Mouse (Mus musculus) liver, embryonic 14.5 days (tissue): ENCODE measurements around the gene Rassf8.

Source experiments
- CTCF ChIP-seq: IDR thresholded peaks from 2 replicates; pipeline ENCODE4 v1.5.1; 2016; ENCODE audit warnings: antibody characterized with exemption, low read depth, control low read depth
- EP300 ChIP-seq: IDR thresholded peaks from 2 replicates; pipeline ENCODE4 v1.6.1; 2016; ENCODE audit warnings: antibody characterized with exemption, low read depth

DNA sequence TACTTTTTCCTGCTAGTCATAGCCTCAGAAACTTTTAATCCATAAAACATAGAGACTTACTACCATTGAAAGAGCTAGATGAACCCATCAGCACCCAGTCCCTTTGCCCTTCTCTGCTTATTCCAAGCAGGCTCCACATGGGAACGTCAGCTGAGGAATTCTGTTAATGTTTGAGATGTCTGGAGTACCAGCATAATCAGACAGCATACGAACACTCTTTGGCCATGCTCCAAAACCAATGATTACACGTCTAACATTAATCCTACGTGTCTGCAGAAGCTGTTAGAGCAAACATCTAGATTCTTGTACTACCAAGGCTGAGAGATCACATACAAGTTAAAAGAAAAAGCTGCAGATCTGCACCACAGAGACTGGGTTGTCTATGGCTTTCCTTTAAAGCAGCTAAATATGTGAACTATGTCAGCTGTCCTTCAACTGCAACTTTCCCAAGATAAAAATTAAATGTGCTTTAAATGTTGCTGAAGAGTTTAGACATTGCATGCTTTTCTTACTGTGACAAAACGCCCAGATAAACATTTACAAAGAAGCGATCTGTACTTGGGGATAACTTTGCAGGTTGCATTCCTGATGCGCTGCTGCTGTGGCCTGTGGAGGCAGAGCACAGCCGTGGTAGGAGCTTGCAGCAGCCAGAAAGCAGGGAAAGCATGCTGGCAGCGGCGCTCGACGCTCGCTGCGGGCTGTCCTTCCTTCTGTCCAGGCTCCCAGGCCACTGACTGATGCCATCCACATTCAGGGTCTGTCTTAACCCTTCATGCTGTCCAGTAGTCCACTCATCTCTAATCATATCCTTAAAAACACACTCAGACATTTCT is 49.9 kb downstream of the Rassf8 start:
- TF ChIP-seq CTCF (no peak), EP300 (no peak)
